Mouse (Mus musculus) hindbrain, embryonic 11.5 days (tissue): ENCODE measurements around the gene Vmn2r21. TPM values are rescaled to one million over a fixed set of nuclear protein-coding genes. Genes with fewer than 3 reads are reported as not detected.
"Not testable (repeated sequence)": the region's sequence is repeated elsewhere in the genome, so short reads cannot be mapped to it uniquely, and the experiment has no call there.

ENCODE experiments used
- ATAC-seq: fragments of 200-750 bp; cut with Nextera tagmentation; 2 replicates; pipeline ENCODE4 v1.8.0; 2017; ENCODE audit warnings: mild to moderate bottlenecking, moderate TSS enrichment, moderate library complexity; ENCODE audit not compliant: low FRiP score
- DNase-seq: peaks from one replicate; pipeline ENCODE4 v3.0.0-alpha.2; 2015; ENCODE audit warnings: low spot score
- H3K27ac ChIP-seq: fragments of 300-500 bp; sonication (generic); 2 replicates; pipeline ENCODE4 v1.5.1; 2014; ENCODE audit warnings: mild to moderate bottlenecking, low read depth, low read length
- H3K27me3 ChIP-seq: fragments of 300-500 bp; sonication (generic); 2 replicates; pipeline ENCODE4 v1.6.1; 2014; ENCODE audit warnings: mild to moderate bottlenecking, low read length, moderate library complexity, mixed read lengths; ENCODE audit not compliant: control insufficient read depth, insufficient read depth
- H3K36me3 ChIP-seq: fragments of 300-500 bp; sonication (generic); 2 replicates; pipeline ENCODE4 v1.6.1; 2014; ENCODE audit warnings: mild to moderate bottlenecking, low read length, moderate library complexity, mixed read lengths; ENCODE audit not compliant: control insufficient read depth, insufficient read depth
- H3K4me1 ChIP-seq: fragments of 300-500 bp; sonication (generic); replicated peaks from 2 replicates; pipeline ENCODE4 v1.6.1; 2014; ENCODE audit warnings: low read length, mixed read lengths; ENCODE audit not compliant: control insufficient read depth, insufficient read depth
- H3K4me2 ChIP-seq: fragments of 300-500 bp; sonication (generic); replicated peaks from 2 replicates; pipeline ENCODE4 v1.6.1; 2014; ENCODE audit warnings: mild to moderate bottlenecking, low read depth, low read length
- H3K4me3 ChIP-seq: fragments of 300-500 bp; sonication (generic); 2 replicates; pipeline ENCODE4 v1.5.1; 2014; ENCODE audit warnings: low read depth, low read length
- H3K9ac ChIP-seq: fragments of 300-500 bp; sonication (generic); 2 replicates; pipeline ENCODE4 v1.6.1; 2014; ENCODE audit warnings: low read depth, low read length
- H3K9me3 ChIP-seq: fragments of 300-500 bp; sonication (generic); 2 replicates; pipeline ENCODE4 v1.6.1; 2016; ENCODE audit warnings: low read length; ENCODE audit not compliant: control insufficient read depth
- WGBS: fragments of 180-500 bp; shearing (Covaris S2); extraction: QIAGEN DNeasy Blood & Tissue Kit; methylation state at CpG from one replicate; pipeline ENCODE4 v1.1.7; 2014; 5-methylcytosine and 5-hydroxymethylcytosine counted together
- polyA plus RNA-seq: library from polyadenylated mRNA; unstranded; fragments of >200 nt; fragmentation: Nextera tagmentation; extraction: Ambion mirVana; gene quantifications from 2 replicates; pipeline ENCODE4 v1.2.1, GENCODE M21; 2014

Gene Vmn2r21
- not detected in 2 replicates for polyA plus RNA-seq

- not testable (repeated sequence) for H3K4me1 ChIP-seq, H3K4me2 ChIP-seq, H3K36me3 ChIP-seq, H3K27me3 ChIP-seq, ATAC-seq, H3K9me3 ChIP-seq, H3K27ac ChIP-seq, H3K9ac ChIP-seq, DNase-seq, H3K4me3 ChIP-seq
- no CpG with 5 or more reads among the region's 4 CpGs for WGBS
Observed at GRCm38 (mm10) chr6:123533306-123533705, at the start of gene Vmn2r21. TSS of gene Vmn2r21 (minus strand) at chr6:123533406.

GRCm38 (mm10) chr6:123574698-123575097 is 41.5 kb upstream of the Vmn2r21 start:
- H3K36me3 ChIP-seq, H3K9me3 ChIP-seq, DNase-seq, H3K4me3 ChIP-seq, H3K4me1 ChIP-seq, H3K9ac ChIP-seq, H3K4me2 ChIP-seq, H3K27me3 ChIP-seq, ATAC-seq, H3K27ac ChIP-seq: not testable (repeated sequence)
- no CpG with 5 or more reads among the region's 2 CpGs for WGBS

- DNase-seq, H3K36me3 ChIP-seq, H3K4me2 ChIP-seq, H3K4me1 ChIP-seq, H3K9ac ChIP-seq, H3K9me3 ChIP-seq, H3K27ac ChIP-seq, H3K27me3 ChIP-seq, H3K4me3 ChIP-seq: not testable (repeated sequence)
- peak; percentile 60; the same call in 1 of the 2 replicates for ATAC-seq
- no CpG with 5 or more reads among the region's 1 CpGs for WGBS
Observed at GRCm38 (mm10) chr6:123539755-123540154, 6.5 kb upstream of the Vmn2r21 start.

- H3K9ac ChIP-seq, DNase-seq, H3K36me3 ChIP-seq, H3K4me1 ChIP-seq, H3K4me2 ChIP-seq, H3K27ac ChIP-seq, H3K9me3 ChIP-seq, H3K27me3 ChIP-seq, ATAC-seq, H3K4me3 ChIP-seq: not testable (repeated sequence)
- WGBS, result no CpG with 5 or more reads among the region's 8 CpGs
Observed at GRCm38 (mm10) chr6:123522263-123523011, 10.8 kb downstream of the Vmn2r21 start.

GRCm38 (mm10) chr6:123473045-123473444 is 60.2 kb downstream of the Vmn2r21 start:
- H3K27ac ChIP-seq, H3K9me3 ChIP-seq, H3K4me3 ChIP-seq, ATAC-seq, H3K4me2 ChIP-seq, H3K9ac ChIP-seq, H3K27me3 ChIP-seq, H3K4me1 ChIP-seq, H3K36me3 ChIP-seq, DNase-seq: not testable (repeated sequence)
- no CpG with 5 or more reads among the region's 5 CpGs for WGBS

GRCm38 (mm10) chr6:123472458-123472987 is 60.7 kb downstream of the Vmn2r21 start:
- H3K36me3 ChIP-seq, H3K27ac ChIP-seq, H3K27me3 ChIP-seq, ATAC-seq, DNase-seq, H3K4me3 ChIP-seq, H3K9ac ChIP-seq, H3K9me3 ChIP-seq, H3K4me2 ChIP-seq, H3K4me1 ChIP-seq: not testable (repeated sequence)
- no CpG with 5 or more reads among the region's 2 CpGs for WGBS

GRCm38 (mm10) chr6:123468651-123469050 is 64.6 kb downstream of the Vmn2r21 start:
- H3K4me1 ChIP-seq, ATAC-seq, H3K4me3 ChIP-seq, DNase-seq, H3K36me3 ChIP-seq, H3K9me3 ChIP-seq, H3K4me2 ChIP-seq, H3K27me3 ChIP-seq, H3K27ac ChIP-seq, H3K9ac ChIP-seq: not testable (repeated sequence)
- no CpG with 5 or more reads among the region's 1 CpGs for WGBS
